Mouse (Mus musculus) C2C12 (cell line): ENCODE results near the gene Ciita.

Source experiments
- CEBPB ChIP-seq: IDR thresholded peaks from one replicate; pipeline ENCODE4 v1.6.1; 2011; ENCODE audit warnings: low read depth, mild to moderate bottlenecking, control low read depth, moderate library complexity
- CTCF ChIP-seq: IDR thresholded peaks from one replicate; pipeline ENCODE4 v1.5.1; 2011; ENCODE audit not compliant: control insufficient read depth, insufficient read depth, insufficient read length
- FOSL1 ChIP-seq: IDR thresholded peaks from one replicate; pipeline ENCODE4 v1.8.0; 2011; ENCODE audit warnings: mild to moderate bottlenecking, low read length; ENCODE audit not compliant: poor library complexity, insufficient read depth, severe bottlenecking
- MAX ChIP-seq: IDR thresholded peaks from one replicate; pipeline ENCODE4 v1.6.1; 2011; ENCODE audit warnings: mild to moderate bottlenecking, control low read depth
- MYOD1 ChIP-seq: IDR thresholded peaks from one replicate; pipeline ENCODE4 v1.6.1; 2011; ENCODE audit warnings: low read depth; ENCODE audit not compliant: control insufficient read depth, insufficient read length
- MYOG ChIP-seq: IDR thresholded peaks from one replicate; pipeline ENCODE4 v1.6.1; 2011; ENCODE audit not compliant: control insufficient read depth, insufficient read length; ENCODE audit errors: extremely low read depth
- USF1 ChIP-seq: IDR thresholded peaks from one replicate; pipeline ENCODE4 v1.6.1; 2011; ENCODE audit warnings: low read depth, mild to moderate bottlenecking, control low read depth, moderate library complexity

DNA sequence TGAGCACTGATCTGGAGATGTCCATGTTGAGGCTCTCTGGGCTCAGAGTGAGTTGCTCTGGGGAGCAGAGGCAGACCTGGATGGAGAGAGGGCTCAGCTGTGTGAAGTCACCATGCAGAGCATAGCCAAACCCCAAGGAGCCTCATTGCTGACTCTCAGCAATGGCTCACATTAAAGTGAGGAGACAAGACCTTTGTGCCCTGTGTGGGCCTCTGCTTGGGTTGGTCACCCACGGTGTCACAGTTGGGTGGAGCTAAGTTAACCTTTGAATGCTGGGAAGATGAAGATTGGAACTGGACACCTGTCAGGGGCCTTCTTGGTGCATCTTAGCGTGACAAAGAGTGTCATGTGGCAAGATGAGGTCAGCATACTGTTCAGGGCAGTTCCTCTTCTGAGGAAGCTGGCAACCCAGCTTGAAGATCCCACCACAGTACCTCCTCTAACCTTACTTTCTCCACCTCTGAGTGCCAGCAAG, 16.0 kb downstream of the Ciita start:
- TF ChIP-seq CTCF (no peak), CEBPB (no peak), USF1 (no peak), FOSL1 (no peak), MYOG (no peak), MAX (no peak), MYOD1 (no peak)
